Mouse (Mus musculus): ENCODE data around the gene Efcab11.

- TF ChIP-seq POLR2A (IDR thresholded peaks at IDR 0.05; ENCODE audit: insufficient read depth, low read depth, low read length) (no peak), CTCF (IDR thresholded peaks at IDR 0.05) (no peak), EP300 (IDR thresholded peaks at IDR 0.05; ENCODE audit: insufficient read depth, low read depth, low read length) (no peak)
Measured at GRCm38 (mm10) chr12:99897846-99898245, 13.6 kb upstream of the Efcab11 start.

All from heart, adult 2 months (tissue).